Mouse (Mus musculus): ENCODE measurements around the gene Tdrkh. TPM values are rescaled to one million over a fixed set of nuclear protein-coding genes. Genes with fewer than 3 reads are reported as not detected.

Tdrkh gene
- not detected in 2 replicates for polyA plus RNA-seq (2012)

DNA sequence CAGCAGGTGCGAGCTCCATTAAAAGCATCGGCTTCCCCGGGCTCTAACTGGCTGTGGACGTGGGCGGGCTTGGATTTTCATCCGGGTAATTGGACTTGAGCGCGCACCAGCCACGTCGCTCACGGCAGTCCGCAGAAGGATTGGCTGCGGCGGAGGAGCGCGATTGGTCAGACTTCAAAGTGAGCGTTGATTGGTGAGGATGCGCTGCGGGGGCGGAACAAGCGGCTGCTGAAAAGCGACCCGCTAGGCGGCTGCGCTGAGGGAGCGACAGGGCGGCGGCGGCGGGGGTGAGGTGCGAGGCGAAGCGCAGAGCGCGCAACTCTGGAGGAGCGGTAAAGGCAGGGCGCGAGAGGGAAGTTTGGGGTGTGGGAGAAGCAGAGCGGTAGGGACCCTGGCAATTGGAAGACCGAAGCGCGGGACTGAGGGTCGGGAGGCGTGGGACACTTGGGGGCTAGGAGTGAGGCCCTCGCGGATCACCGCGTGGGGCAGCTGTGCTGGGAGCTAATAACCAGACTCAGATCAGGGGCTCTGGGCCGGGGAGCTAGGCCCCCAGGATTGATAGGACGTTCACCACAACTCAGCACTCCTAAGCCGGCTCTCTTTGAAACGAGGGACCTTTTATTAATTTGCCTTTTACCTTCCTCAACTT lies at the start of gene Tdrkh:
Gene Tdrkh (plus strand): TSS at position 243 of the 649 bp plus-strand sequence.
- TF ChIP-seq GATA1 (IDR thresholded peaks at IDR 0.05; ENCODE audit: low read length): no peak

DNA sequence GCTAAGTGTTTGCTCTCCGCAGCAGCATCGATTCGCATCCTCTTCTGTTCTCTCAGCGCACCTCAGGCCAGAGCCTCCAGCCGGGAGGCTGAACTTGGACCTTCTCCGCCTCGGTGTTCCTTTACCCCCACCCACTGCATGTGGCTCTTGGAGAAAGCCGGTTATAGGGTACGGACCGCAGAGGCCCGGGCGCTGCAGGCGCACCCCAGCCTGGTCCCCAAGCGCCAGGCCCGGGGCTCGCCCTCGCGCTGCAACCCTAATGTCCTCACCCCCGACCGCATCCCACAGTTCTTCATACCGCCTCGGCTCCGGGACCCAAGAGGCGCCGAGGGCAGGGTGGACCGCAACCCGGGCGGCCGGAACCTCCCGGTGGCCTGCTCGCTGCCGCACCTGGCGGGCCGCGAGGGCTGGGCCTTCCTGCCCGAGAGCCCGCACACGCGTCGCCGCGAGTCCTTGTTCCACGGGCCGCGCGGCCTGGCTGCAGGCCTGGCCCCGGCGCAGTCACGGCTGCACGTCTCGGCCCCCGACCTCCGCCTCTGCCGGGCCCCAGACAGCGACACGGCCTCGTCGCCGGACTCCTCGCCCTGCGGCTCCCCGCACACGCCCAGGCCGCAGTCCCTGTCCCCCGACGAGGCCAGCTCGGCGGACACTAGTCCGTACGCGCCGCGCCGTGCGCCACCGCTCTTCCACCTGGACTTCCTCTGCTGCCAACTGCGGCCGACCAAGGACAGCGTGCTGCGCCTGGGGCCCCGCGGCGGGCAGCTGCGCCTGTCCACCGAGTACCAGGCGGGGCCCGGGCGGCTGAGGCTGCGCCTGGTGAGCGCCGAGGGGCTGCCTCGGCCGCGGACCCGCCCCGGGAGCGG lies 49.6 kb upstream of the Tdrkh start:
- no peak for TF ChIP-seq GATA1 (IDR thresholded peaks at IDR 0.05; ENCODE audit: low read length)

DNA sequence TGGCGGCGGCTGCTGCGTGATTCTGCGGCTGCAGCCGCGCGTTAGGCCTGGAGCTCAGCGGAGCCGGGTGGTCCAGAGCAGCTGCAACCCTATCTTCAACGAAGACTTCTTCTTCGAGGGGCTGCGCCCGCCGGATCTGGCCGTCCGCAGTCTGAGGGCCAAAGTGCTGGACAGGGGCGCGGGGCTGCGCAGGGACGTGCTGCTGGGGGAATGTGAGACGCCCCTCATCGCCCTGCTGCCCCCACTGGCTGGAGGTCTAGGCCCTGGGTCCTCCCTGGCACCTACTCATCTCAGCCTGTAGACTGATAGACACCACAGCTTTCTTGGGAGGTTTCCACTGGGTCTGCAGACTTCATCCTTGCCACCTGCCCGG lies 48.9 kb upstream of the Tdrkh start:
- no peak for TF ChIP-seq GATA1 (IDR thresholded peaks at IDR 0.05; ENCODE audit: low read length)

DNA sequence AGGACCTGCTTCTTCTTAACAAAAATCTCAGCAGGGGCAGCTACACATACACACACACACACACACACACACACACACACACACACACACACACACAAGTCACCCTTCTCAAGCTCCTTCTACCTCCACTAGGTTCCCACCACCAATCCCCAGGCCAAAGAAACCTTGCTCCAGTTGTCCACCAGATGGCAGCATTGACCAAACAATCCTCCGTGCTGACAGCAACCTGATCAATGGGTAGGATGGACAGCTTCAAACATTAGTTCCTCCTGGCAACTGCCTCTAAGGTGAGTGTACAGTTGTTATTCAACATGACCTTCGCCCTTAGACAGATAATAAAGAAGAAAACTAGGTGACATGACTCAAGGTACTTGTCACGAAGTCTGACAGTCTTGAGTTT lies 46.3 kb upstream of the Tdrkh start:
- TF ChIP-seq GATA1 (IDR thresholded peaks at IDR 0.05; ENCODE audit: low read length): no peak

DNA sequence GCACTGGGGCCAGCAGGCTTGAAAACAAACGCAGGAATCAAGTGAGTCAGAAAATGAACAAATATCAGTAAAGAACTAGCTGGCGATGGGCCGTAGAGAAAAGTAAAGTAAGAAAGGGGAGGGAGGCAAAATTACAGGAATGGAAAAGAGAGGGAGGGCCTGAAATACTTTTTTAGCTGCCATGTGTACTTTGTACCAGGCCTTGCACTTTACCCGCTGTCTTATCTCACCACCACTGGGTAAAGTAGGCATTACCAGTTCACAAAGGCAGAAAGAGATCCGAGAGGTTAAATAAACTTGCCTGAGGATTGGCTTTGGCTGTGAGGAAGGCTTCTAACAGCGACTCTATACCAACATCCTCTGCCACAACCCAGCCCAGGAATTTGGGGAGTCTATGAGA lies 45.6 kb upstream of the Tdrkh start:
- TF ChIP-seq GATA1 (IDR thresholded peaks at IDR 0.05; ENCODE audit: low read length): no peak

DNA sequence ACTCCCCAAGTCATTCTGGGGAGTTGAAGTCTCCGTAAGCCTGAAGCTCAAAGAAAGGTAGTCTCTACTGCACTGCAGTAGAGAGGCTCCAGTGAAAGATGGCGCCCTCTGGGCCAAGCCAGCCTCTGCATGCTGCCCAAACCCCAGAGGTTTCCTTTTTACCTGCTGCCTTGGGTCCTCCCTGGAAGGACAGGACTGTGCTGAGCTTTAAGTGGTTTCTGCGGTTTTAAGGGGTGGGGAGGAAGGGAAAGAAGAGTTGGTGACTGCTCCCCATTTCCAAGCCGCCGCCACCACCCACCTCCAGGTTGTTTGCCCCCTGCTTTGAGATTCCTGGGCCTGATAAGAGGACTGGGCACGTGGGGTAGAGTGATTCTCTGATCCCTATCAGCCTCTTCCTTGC lies 44.4 kb upstream of the Tdrkh start:
- TF ChIP-seq GATA1 (IDR thresholded peaks at IDR 0.05; ENCODE audit: low read length): no peak

DNA sequence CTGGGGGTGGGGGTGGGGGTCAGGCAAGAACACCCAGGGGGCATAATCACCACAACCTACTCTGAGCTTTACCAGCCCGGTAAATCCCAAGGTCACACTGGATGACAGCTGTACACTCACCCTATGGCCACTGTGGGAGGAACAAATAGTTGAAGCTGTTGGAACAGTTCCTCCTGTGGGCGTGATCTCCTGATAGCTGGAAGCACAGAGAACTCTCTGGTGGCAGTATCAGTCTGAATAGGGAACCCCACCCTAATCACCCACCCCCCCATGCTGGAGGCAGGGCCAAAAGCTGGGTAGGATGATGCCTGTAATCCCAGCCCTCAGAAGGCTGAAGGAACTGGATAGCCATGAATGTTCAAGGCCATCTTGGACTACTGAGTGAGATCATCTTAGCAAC lies 43.4 kb upstream of the Tdrkh start:
- no peak for TF ChIP-seq GATA1 (IDR thresholded peaks at IDR 0.05; ENCODE audit: low read length)

DNA sequence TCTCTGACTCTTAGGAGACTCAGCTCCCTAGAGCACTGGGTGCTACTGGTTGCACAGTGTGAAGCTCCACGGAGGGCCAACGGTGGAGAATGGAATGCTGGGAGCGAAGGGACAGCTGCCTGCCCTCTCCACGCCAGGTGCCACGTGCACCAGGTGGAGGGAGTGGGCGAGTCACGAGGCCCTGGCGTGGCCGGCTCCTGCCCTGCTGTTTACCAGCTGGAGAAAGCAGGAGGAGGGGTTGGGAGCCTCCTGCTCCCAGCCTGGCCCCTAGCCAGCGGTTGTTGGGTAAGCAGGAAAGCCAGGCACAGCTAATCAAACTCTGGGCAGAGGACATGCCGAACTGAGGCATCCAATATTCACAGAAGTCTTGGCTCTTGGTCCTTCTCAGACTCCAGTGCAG lies 41.4 kb upstream of the Tdrkh start:
- no peak for TF ChIP-seq GATA1 (IDR thresholded peaks at IDR 0.05; ENCODE audit: low read length)

DNA sequence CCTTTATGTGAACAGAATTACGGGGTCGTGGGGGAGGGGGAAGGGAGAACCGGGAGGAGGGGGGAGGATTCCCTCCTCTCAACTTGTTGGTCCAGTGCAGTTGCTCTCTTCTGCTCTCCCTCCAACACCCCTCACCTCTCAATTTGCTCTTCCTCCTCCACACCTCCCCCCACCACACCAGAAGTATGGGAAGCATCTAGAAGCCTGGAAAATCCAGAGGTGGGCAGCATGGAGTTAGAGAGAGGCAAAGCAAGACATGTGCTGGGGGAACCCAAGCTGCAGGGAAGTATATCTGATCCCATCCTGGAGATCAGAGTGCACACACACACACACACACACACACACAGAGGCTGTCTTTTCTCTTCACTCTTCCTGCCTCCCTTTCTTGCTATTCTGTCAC lies 41.0 kb upstream of the Tdrkh start:
- no peak for TF ChIP-seq GATA1 (IDR thresholded peaks at IDR 0.05; ENCODE audit: low read length)

DNA sequence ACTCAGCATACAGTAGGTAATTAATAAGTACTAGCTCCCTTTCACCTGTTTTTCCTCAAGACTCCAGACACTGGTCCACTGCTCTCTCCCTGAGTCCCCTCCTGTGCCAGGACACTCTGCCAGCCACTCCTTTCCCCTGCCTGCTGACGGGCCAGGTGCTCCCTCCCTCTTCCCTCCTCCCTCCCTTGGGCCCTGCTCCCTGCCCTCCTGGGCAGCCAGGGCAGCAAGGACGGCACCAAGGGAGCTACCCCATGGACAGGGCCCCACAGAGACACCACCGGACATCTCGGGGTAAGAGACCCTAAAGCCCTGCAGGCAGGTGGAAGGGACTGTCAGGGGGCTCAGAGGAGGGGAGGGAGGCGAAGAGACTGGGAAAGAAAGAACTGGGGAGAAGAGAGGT lies 40.4 kb upstream of the Tdrkh start, which contains the start of gene Rorc:
Gene Rorc (plus strand): TSS at position 154 of the 400 bp plus-strand sequence.
- no peak for TF ChIP-seq GATA1 (IDR thresholded peaks at IDR 0.05; ENCODE audit: low read length)

DNA sequence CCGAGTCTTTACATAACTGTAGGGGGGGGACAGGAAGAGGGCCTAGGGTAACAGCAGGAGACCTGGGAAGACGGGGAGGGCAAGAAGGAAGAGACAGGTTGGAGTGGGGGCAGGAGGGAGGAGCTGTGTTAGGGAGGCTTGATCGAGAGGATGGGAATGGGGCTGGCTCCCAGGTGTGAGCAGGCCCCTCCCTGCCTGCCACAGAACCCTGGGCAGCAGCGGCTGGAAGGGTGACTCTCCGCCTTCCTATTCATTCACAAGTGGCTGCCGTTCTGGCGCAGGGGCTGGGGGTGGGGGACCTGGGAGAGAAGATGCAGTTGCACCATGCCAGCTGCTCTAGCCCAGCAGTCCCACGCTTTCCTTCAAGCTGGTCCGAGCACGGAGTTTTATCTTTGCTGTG lies 40.0 kb upstream of the Tdrkh start:
- no peak for TF ChIP-seq GATA1 (IDR thresholded peaks at IDR 0.05; ENCODE audit: low read length)

DNA sequence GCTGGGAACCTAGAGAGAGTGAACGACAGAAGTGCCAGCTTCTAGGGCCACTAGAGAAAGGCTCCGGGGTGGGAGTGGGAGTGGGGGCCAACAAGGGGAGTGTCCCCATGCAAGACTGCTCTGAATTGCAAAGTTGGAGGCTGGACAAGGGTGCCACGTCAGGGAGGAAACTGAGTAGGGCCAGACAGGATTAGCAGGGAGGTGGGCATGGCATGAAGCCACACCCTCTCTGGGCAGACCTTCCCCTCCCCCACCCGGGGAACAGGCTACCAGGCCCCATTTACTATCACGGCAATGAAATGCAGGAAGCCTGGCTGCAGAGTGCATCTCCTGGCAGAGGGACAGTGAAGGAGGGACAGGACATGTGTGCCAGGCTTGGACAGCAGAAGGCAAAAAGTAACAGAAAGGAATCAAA lies 39.5 kb upstream of the Tdrkh start:
- no peak for TF ChIP-seq GATA1 (IDR thresholded peaks at IDR 0.05; ENCODE audit: low read length)

DNA sequence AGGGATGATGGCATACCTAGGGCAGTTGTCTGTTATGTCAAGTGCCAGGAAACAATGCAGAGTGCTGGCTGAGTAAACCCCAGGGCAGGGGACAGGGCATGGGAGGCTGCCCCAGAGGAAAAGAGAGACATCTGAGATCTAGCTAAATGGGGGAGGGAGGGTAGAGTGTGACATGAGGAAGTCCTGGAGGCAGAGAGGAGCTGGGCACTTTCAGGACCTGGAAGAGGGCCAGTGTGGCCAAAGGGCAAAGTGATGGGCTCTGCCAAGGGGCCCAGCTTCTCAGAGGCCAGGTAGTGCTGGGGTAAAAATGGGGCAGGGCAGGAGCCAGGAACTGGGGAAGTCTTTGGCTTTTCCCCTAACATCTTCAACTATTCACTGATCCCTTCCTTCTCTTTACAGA lies 38.4 kb upstream of the Tdrkh start:
- no peak for TF ChIP-seq GATA1 (IDR thresholded peaks at IDR 0.05; ENCODE audit: low read length)

DNA sequence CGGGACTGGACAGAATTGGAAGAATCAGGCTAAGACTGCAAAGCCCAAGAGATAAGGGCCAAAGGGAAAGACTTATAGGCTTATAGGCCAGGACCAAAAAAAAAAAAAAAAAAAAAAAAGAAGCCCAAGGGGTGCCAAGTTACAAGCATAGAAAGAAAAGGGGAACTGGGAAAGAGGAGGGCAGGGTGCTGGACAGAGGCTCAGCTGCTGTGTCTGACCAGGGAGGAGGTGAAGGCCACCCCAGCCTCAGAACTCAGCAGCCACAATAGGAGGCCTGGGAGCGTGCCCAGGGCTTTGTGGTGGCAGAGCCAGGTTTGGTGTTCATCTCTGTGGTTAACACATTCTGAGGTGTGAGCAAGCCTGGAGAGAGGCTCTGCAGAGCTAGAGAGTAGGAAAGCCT lies 37.9 kb upstream of the Tdrkh start:
- no peak for TF ChIP-seq GATA1 (IDR thresholded peaks at IDR 0.05; ENCODE audit: low read length)

DNA sequence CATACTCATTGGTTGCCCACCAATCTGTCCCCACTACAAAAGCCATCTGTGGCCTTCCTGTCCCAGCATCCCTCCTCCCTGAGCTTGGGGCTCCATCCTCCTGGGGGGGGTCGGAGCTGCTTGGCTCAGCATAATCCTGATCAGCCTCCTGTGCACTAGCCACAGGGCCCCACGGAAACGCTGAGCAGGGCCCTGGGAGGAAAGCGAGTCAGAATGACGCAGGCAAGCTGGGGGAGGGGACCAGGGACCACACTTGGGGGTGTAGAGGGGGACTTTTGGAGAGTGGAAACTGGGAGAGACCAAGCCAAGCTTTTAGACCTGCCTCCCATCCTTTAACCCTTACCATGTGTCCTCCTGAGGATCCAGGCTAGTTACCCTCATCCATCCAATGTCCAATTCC lies 37.2 kb upstream of the Tdrkh start:
- TF ChIP-seq GATA1 (IDR thresholded peaks at IDR 0.05; ENCODE audit: low read length): no peak

DNA sequence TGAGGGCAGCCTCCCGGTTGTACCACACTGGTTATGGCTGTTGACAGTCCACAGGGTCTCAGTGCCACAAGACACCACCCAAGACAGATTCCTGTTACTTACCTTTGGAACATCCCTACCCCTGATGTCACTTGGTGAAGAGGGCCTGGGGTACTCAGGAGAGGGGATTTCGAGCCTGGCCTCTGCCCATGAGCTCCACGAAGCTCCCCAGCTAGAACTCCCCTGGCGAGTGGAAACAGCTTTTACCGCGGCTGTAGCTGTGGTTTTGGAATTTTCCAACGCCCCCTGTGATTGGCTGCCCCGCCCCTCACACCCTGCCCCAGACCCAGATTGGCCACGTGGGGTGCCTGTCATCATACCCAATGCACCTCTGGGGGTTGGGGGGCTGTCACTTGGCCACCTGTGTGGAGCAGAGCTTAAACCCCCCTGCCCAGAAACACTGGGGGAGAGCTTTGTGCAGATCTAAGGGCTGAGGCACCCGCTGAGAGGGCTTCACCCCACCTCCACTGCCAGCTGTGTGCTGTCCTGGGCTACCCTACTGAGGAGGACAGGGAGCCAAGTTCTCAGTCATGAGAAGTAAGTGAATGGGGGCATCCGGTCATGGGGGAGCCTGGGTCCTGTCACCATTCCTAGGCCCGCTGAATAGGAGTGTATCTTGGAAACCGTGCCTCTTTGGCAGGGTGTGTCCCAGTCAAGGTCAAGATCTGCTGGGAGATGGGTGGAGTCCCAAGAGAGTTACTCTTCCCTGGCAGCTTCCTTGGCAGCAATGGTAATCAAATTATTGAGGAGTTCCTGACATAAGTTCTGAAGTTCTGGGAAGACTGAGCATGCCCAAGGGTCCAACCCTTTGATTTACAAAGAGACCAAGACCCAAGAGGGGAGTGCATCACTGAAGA lies 35.8 kb upstream of the Tdrkh start:
- TF ChIP-seq GATA1 (IDR thresholded peaks at IDR 0.05; ENCODE audit: low read length): no peak

Measured in G1E-ER4 (cell line).